Mouse (Mus musculus) cerebellum, adult 2 months (tissue): Measurements from ENCODE around the gene Olfr524.

Source experiments
- CTCF ChIP-seq: fragments of 200-500 bp; IDR thresholded peaks from 2 replicates; pipeline ENCODE4 v1.5.1; 2011; ENCODE audit warnings: low read depth, mild to moderate bottlenecking, control low read depth, low read length, moderate library complexity, borderline replicate concordance; ENCODE audit not compliant: insufficient read depth
- POLR2A ChIP-seq: fragments of 200-500 bp; IDR thresholded peaks from 2 replicates; pipeline ENCODE4 v1.6.1; 2011; ENCODE audit warnings: low read length, control low read depth, borderline replicate concordance; ENCODE audit not compliant: insufficient read depth

DNA sequence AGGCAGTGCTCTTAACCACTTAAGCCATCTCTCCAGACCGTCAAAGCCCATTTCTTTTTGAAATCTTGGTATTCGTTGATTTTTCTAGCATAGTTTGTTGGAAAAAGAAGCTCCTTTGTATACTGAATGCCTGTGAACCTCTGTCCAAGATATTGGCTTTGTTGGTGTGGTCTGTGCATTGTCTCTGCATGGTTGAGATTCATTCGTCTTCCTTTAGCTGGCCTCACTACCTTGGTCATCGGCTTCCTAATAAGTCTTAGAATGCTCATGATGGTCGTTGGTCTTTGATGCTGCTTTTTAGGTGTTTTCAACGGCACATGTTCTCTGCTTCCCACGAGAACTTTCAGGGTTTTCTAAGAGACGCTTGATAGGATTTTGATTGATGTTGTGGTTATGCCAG is 9.8 kb downstream of the Olfr524 start:
- TF ChIP-seq CTCF (no peak), POLR2A (no peak)
